Mouse (Mus musculus) adrenal gland, postnatal 25 days (tissue): ENCODE results near the gene Srpx. TPM values are rescaled to one million over a fixed set of nuclear protein-coding genes. Genes with fewer than 3 reads are reported as not detected.

Experiments used
- total RNA-seq: library from RNA; stranded (reverse); gene quantifications from 2 replicates; pipeline ENCODE4 v1.2.3, GENCODE M21; 2021

Srpx gene
- total RNA-seq, 1 experiment from 2014 or later: 3.4 TPM

Other genes with a start within 250 kb of the Srpx start
- 5.8 and 8.5 TPM in 2 replicates for gene Sytl5, start 232.1 kb downstream of the Srpx start, total RNA-seq
- 5.8 and 7.1 TPM in 2 replicates for gene Rpgr, start 99.2 kb upstream of the Srpx start, total RNA-seq
- gene Otc, start 134.6 kb upstream of the Srpx start, total RNA-seq: 2.0 TPM in 1 of 2 replicates, not detected in the other